In the genomic region with DNA sequence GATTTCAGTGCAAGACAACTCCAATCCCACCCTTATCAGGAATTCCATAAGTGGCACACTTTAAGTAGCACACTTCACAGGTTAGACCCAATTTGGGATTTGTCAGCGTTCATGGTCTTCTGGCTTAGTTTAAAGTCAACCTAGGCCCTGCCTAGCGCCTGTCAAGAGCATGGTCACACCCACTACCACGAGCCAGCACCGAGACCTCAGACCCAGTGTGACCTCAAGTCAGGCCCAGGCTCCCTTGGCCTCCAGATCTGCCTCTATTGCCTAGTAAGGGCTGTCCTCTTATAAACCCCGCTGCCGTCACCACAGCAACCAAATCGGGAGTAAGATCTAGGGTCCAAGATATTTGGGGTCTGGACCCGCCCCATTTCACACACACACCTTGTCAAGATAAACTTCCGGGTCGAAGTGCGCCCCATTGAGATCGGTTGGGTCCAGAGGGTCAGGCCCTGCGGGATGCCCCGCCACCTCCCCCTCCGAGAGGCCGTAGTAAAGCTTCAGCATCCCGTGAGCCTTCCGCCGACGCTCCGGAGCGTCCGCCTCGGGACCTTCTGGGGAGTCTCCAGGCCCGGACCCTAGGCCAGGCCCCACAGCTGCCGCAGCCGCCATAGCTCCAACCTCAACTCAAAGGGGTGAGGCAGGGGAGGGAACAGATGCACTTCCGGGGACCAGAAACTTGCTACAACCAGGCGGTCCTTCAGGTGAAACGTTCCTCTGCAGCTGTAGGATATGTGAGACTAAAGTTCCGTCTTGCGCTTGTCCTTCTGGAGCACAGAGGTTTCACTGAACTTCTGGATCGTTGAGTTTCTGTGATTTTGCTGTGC, we compare ENCODE assay signal across 8 mouse cellular contexts. TPM values are rescaled to one million over a fixed set of nuclear protein-coding genes. Genes with fewer than 3 reads are reported as not detected.
DNase-seq lines count a peak whose midpoint lies in the region; ATAC-seq and TF ChIP-seq lines count a peak whose summit lies in the region.

A gene (minus strand): TSS at position 668 of the 830 bp plus-strand sequence.

- 2% methylated on average over 33 of the region's 33 CpGs for WGBS in heart, embryonic 11.5 days (ENCODE audit: insufficient replicate concordance)
- under 1% methylated on average over 33 of the region's 33 CpGs for WGBS in kidney, embryonic 16.5 days
- under 1% methylated on average over 33 of the region's 33 CpGs for whole genome bisulfite sequencing in liver, adult 2 months

- H3K9me3 ChIP-seq in erythroblast, embryonic 14.5 days (ENCODE audit: control insufficient read depth, low read length), result no peaks in the 10 kb centered on the region
- H3K9me3 ChIP-seq in heart, embryonic 11.5 days (replicated peaks; ENCODE audit: control insufficient read depth, low read length), result no peaks in the 10 kb centered on the region
- H3K9me3 ChIP-seq in kidney, embryonic 16.5 days (ENCODE audit: low read length), result no peaks in the 10 kb centered on the region

- TF ChIP-seq CTCF in liver, adult 2 months (IDR thresholded peaks at IDR 0.05; ENCODE audit: low read depth, low read length), result no peak

- H3K79me2 ChIP-seq in liver, adult 2 months (ENCODE audit: control insufficient read depth, insufficient read depth, low read length), result peaks cover 6% of the 10 kb centered on the region; the same call in 1 of the 2 replicates

- DNase-seq in CD4-positive, CD25-positive, alpha-beta regulatory T cell, adult 2 months (ENCODE audit: low read depth, low spot score), result peak; percentile 94
- DNase-seq in brain, embryonic 18.5 days (ENCODE audit: low read depth, low spot score), result peak; percentile 88
- peak; percentile 92 for DNase-seq in liver, adult 2 months (ENCODE audit: extremely low read depth, low read depth, low spot score)
- DNase-seq in spleen, postnatal 36 days (ENCODE audit: low spot score in 2 of 2), result peak; percentile 83

- H3K4me2 ChIP-seq in heart, embryonic 11.5 days, result peak within 1 kb of the TSS; percentile 96
- peak within 1 kb of the TSS; percentile 91 for H3K4me2 ChIP-seq in kidney, embryonic 16.5 days (replicated peaks; ENCODE audit: low read depth, low read length)

- peak within 1 kb of the TSS; percentile 77 for H3K9ac ChIP-seq in heart, embryonic 11.5 days (ENCODE audit: low read depth, low read length)
- peak within 1 kb of the TSS; percentile 88 for H3K9ac ChIP-seq in kidney, embryonic 16.5 days (replicated peaks; ENCODE audit: low read length)
- H3K9ac ChIP-seq in liver, adult 2 months (ENCODE audit: low read depth, low read length), result peak within 1 kb of the TSS; percentile 79

- no peaks in the 10 kb centered on the region for H3K27me3 ChIP-seq in erythroblast, embryonic 14.5 days (ENCODE audit: control insufficient read depth)
- H3K27me3 ChIP-seq in heart, embryonic 11.5 days (ENCODE audit: control insufficient read depth, insufficient read depth, low read length), result no peaks in the 10 kb centered on the region
- H3K27me3 ChIP-seq in kidney, embryonic 16.5 days (ENCODE audit: insufficient read depth, low read length), result no peaks in the 10 kb centered on the region
- H3K27me3 ChIP-seq in liver, adult 2 months (ENCODE audit: control insufficient read depth, insufficient read depth, low read length), result no peaks in the 10 kb centered on the region

- ATAC-seq in heart, embryonic 11.5 days (replicated peaks; ENCODE audit: insufficient number of reproducible peaks, low FRiP score, low TSS enrichment), result peak; percentile 72
- ATAC-seq in kidney, embryonic 16.5 days (ENCODE audit: low FRiP score, low TSS enrichment), result peak; percentile 90
- peak; percentile 92 for ATAC-seq in monocyte, adult 5-6 weeks (replicated peaks; ENCODE audit: insufficient number of reproducible peaks, low FRiP score, low TSS enrichment, poor library complexity, severe bottlenecking)

- H3K4me1 ChIP-seq in erythroblast, embryonic 14.5 days (ENCODE audit: control insufficient read depth), result peaks cover 30% of the 10 kb centered on the region
- peaks cover 6% of the 10 kb centered on the region for H3K4me1 ChIP-seq in heart, embryonic 11.5 days (ENCODE audit: control insufficient read depth, insufficient read depth, low read length)
- H3K4me1 ChIP-seq in kidney, embryonic 16.5 days (ENCODE audit: insufficient read depth, low read length), result peaks cover 8% of the 10 kb centered on the region
- H3K4me1 ChIP-seq in liver, adult 2 months (ENCODE audit: control insufficient read depth, insufficient read depth, low read length), result peaks cover 5% of the 10 kb centered on the region

- peak within 1 kb of the TSS; percentile 67 for H3K27ac ChIP-seq in heart, embryonic 11.5 days (ENCODE audit: low read depth, low read length)
- H3K27ac ChIP-seq in kidney, embryonic 16.5 days (ENCODE audit: low read length), result peak within 1 kb of the TSS; percentile 84
- peak within 1 kb of the TSS; percentile 84 for H3K27ac ChIP-seq in liver, adult 2 months (replicated peaks; ENCODE audit: insufficient read depth, low read depth, low read length)

- H3K4me3 ChIP-seq in erythroblast, embryonic 14.5 days (replicated peaks), result peak within 1 kb of the TSS; percentile 76
- H3K4me3 ChIP-seq in heart, embryonic 11.5 days (ENCODE audit: low read depth, low read length), result peak within 1 kb of the TSS; percentile 64
- peak within 1 kb of the TSS; percentile 83 for H3K4me3 ChIP-seq in kidney, embryonic 16.5 days (ENCODE audit: low read length)
- peak within 1 kb of the TSS; percentile 81 for H3K4me3 ChIP-seq in liver, adult 2 months (ENCODE audit: insufficient read depth, low read depth, low read length)

- TF ChIP-seq POLR2A in liver, adult 2 months (IDR thresholded peaks at IDR 0.05; ENCODE audit: extremely low read depth, insufficient read depth, low read length), result no peak

- peaks cover 46% of the 10 kb centered on the region for H3K36me3 ChIP-seq in erythroblast, embryonic 14.5 days (ENCODE audit: control insufficient read depth)
- peaks cover 1% of the 10 kb centered on the region for H3K36me3 ChIP-seq in heart, embryonic 11.5 days (ENCODE audit: control insufficient read depth, insufficient read depth, low read length)
- H3K36me3 ChIP-seq in kidney, embryonic 16.5 days (ENCODE audit: insufficient read depth, low read length), result peaks cover 23% of the 10 kb centered on the region
- no peaks in the 10 kb centered on the region; the same call in 1 of the 2 replicates for H3K36me3 ChIP-seq in liver, adult 2 months (ENCODE audit: control insufficient read depth, insufficient read depth, low read length)

RNA-seq across cellular contexts. Expression of the gene that starts here (rescaled TPM):
- 3.9 and 4.9 TPM in 2 replicates for polyA plus RNA-seq in erythroblast, embryonic 14.5 days (2012)
- polyA plus RNA-seq in heart, embryonic 11.5 days (2014; fragmentation: Nextera tagmentation; extraction: Ambion mirVana), result 38.9 and 43.7 TPM in 2 replicates
- polyA plus RNA-seq in kidney, embryonic 16.5 days (2015; fragmentation: Nextera tagmentation; extraction: Ambion mirVana), result 85.7 and 90.6 TPM in 2 replicates
- total RNA-seq in liver, adult 2 months (2014; rRNA removed), result 16.0 and 19.8 TPM in 2 replicates
- polyA plus RNA-seq in liver, adult 2 months (2012; rRNA removed), result 30.4 and 36.3 TPM in 2 replicates
- total RNA-seq in monocyte, adult 5-6 weeks (2017), result 61.1 to 80.8 TPM (median 75.6 TPM) in 3 replicates

Comparison
In these comparisons a context has a peak if more than half of its experiments do, and no peak if none do; other contexts are left out.
1. Peak in every context shown above with its lines: DNase-seq, ATAC-seq, H3K4me3 ChIP-seq and H3K27ac ChIP-seq.